Mouse (Mus musculus): ENCODE measurements around the gene Vps54. TPM values are rescaled to one million over a fixed set of nuclear protein-coding genes. Genes with fewer than 3 reads are reported as not detected.
"Not testable (repeated sequence)": the region's sequence is repeated elsewhere in the genome, so short reads cannot be mapped to it uniquely, and the experiment has no call there.

Gene Vps54
- polyA plus RNA-seq, 1 experiment from 2014 or later = 8.4 TPM

- H3K4me3 ChIP-seq (ENCODE audit: low read depth, low read length) = no peak overlapping the region
- ATAC-seq (no peak), DNase-seq (ENCODE audit: low spot score) (no peak)
- WGBS = 95% methylated on average over 3 of the region's 3 CpGs
- no peak overlapping the region for H3K4me2 ChIP-seq (ENCODE audit: low read length)
- no peaks in the 10 kb centered on the region for H3K9me3 ChIP-seq (replicated peaks; ENCODE audit: control insufficient read depth, low read length)
- H3K27me3 ChIP-seq (replicated peaks; ENCODE audit: control insufficient read depth, insufficient read depth, low read length) = no peaks in the 10 kb centered on the region
- H3K9ac ChIP-seq (ENCODE audit: low read length) = no peak overlapping the region
- no peak overlapping the region for H3K27ac ChIP-seq (ENCODE audit: low read depth, low read length)
- H3K36me3 ChIP-seq (ENCODE audit: control insufficient read depth, insufficient read depth, low read length) = peaks cover 20% of the 10 kb centered on the region
- no peaks in the 10 kb centered on the region for H3K4me1 ChIP-seq (ENCODE audit: control insufficient read depth, insufficient read depth, low read length)
Observed at GRCm38 (mm10) chr11:21265423-21265822, 26.3 kb downstream of the Vps54 start.

GRCm38 (mm10) chr11:21276151-21276550, 37.1 kb downstream of the Vps54 start:
- Histone ChIP-seq H3K4me2 (ENCODE audit: low read length) (no peak overlapping the region), H3K9ac (ENCODE audit: low read length) (no peak overlapping the region), H3K4me1 (ENCODE audit: control insufficient read depth, insufficient read depth, low read length) (no peaks in the 10 kb centered on the region), H3K4me3 (ENCODE audit: low read depth, low read length) (no peak overlapping the region), H3K9me3 (replicated peaks; ENCODE audit: control insufficient read depth, low read length) (no peaks in the 10 kb centered on the region), H3K27me3 (replicated peaks; ENCODE audit: control insufficient read depth, insufficient read depth, low read length) (no peaks in the 10 kb centered on the region), H3K36me3 (ENCODE audit: control insufficient read depth, insufficient read depth, low read length) (peaks cover 13% of the 10 kb centered on the region; the same call in 1 of the 2 replicates), H3K27ac (ENCODE audit: low read depth, low read length) (no peak overlapping the region)
- ATAC-seq = no peak
- DNase-seq (ENCODE audit: low spot score) = no peak
- WGBS = 90% methylated on average over 2 of the region's 2 CpGs

GRCm38 (mm10) chr11:21286391-21286790, 47.3 kb downstream of the Vps54 start:
- Histone ChIP-seq H3K9ac (ENCODE audit: low read length) (no peak overlapping the region), H3K4me3 (ENCODE audit: low read depth, low read length) (no peak overlapping the region), H3K27me3 (replicated peaks; ENCODE audit: control insufficient read depth, insufficient read depth, low read length) (no peaks in the 10 kb centered on the region), H3K4me1 (ENCODE audit: control insufficient read depth, insufficient read depth, low read length) (no peaks in the 10 kb centered on the region), H3K36me3 (ENCODE audit: control insufficient read depth, insufficient read depth, low read length) (no peaks in the 10 kb centered on the region), H3K9me3 (replicated peaks; ENCODE audit: control insufficient read depth, low read length) (no peaks in the 10 kb centered on the region), H3K27ac (ENCODE audit: low read depth, low read length) (no peak overlapping the region), H3K4me2 (ENCODE audit: low read length) (no peak overlapping the region)
- DNase-seq (ENCODE audit: low spot score) (no peak), ATAC-seq (no peak)
- 88% methylated on average over 3 of the region's 3 CpGs for WGBS

GRCm38 (mm10) chr11:21288153-21288552, 49.1 kb downstream of the Vps54 start:
- not testable (repeated sequence) for DNase-seq (ENCODE audit: low spot score); H3K9me3 ChIP-seq (replicated peaks; ENCODE audit: control insufficient read depth, low read length); ATAC-seq

GRCm38 (mm10) chr11:21295486-21295885, 56.4 kb downstream of the Vps54 start:
- Histone ChIP-seq H3K27me3 (replicated peaks; ENCODE audit: control insufficient read depth, insufficient read depth, low read length) (no peaks in the 10 kb centered on the region), H3K4me1 (ENCODE audit: control insufficient read depth, insufficient read depth, low read length) (no peaks in the 10 kb centered on the region), H3K4me3 (ENCODE audit: low read depth, low read length) (no peak overlapping the region), H3K9me3 (replicated peaks; ENCODE audit: control insufficient read depth, low read length) (no peaks in the 10 kb centered on the region), H3K36me3 (ENCODE audit: control insufficient read depth, insufficient read depth, low read length) (peaks cover 13% of the 10 kb centered on the region), H3K9ac (ENCODE audit: low read length) (no peak overlapping the region), H3K4me2 (ENCODE audit: low read length) (no peak overlapping the region), H3K27ac (ENCODE audit: low read depth, low read length) (no peak overlapping the region)
- no peak for DNase-seq (ENCODE audit: low spot score)
- ATAC-seq = no peak
- 90% methylated on average over 5 of the region's 5 CpGs for WGBS

More at GRCm38 (mm10) chr11:21288153-21288552, 49.1 kb downstream of the Vps54 start:
- 94% methylated on average over 2 of the region's 2 CpGs for WGBS
- H3K4me1 ChIP-seq (ENCODE audit: control insufficient read depth, insufficient read depth, low read length); H3K36me3 ChIP-seq (ENCODE audit: control insufficient read depth, insufficient read depth, low read length); H3K9ac ChIP-seq (ENCODE audit: low read length); H3K27ac ChIP-seq (ENCODE audit: low read depth, low read length); H3K4me2 ChIP-seq (ENCODE audit: low read length); H3K4me3 ChIP-seq (ENCODE audit: low read depth, low read length); H3K27me3 ChIP-seq (replicated peaks; ENCODE audit: control insufficient read depth, insufficient read depth, low read length): not testable (repeated sequence)

GRCm38 (mm10) chr11:21303619-21304018, 64.5 kb downstream of the Vps54 start:
- Histone ChIP-seq H3K4me1 (ENCODE audit: control insufficient read depth, insufficient read depth, low read length) (no peaks in the 10 kb centered on the region), H3K27ac (ENCODE audit: low read depth, low read length) (no peak overlapping the region), H3K4me3 (ENCODE audit: low read depth, low read length) (no peak overlapping the region), H3K4me2 (ENCODE audit: low read length) (no peak overlapping the region), H3K27me3 (replicated peaks; ENCODE audit: control insufficient read depth, insufficient read depth, low read length) (no peaks in the 10 kb centered on the region), H3K9me3 (replicated peaks; ENCODE audit: control insufficient read depth, low read length) (no peaks in the 10 kb centered on the region), H3K36me3 (ENCODE audit: control insufficient read depth, insufficient read depth, low read length) (peaks cover 23% of the 10 kb centered on the region), H3K9ac (ENCODE audit: low read length) (no peak overlapping the region)
- ATAC-seq (no peak), DNase-seq (ENCODE audit: low spot score) (no peak)
- 63% methylated on average over 3 of the region's 3 CpGs for WGBS

GRCm38 (mm10) chr11:21307078-21307668, 68.1 kb downstream of the Vps54 start:
- no peaks in the 10 kb centered on the region for H3K27me3 ChIP-seq (replicated peaks; ENCODE audit: control insufficient read depth, insufficient read depth, low read length)
- no peak overlapping the region for H3K4me2 ChIP-seq (ENCODE audit: low read length)
- H3K9me3 ChIP-seq (replicated peaks; ENCODE audit: control insufficient read depth, low read length) = no peaks in the 10 kb centered on the region
- WGBS = 86% methylated on average over 5 of the region's 5 CpGs
- no peak for DNase-seq (ENCODE audit: low spot score)
- H3K4me1 ChIP-seq (ENCODE audit: control insufficient read depth, insufficient read depth, low read length) = no peaks in the 10 kb centered on the region
- ATAC-seq = no peak
- H3K36me3 ChIP-seq (ENCODE audit: control insufficient read depth, insufficient read depth, low read length) = peaks cover 13% of the 10 kb centered on the region
- H3K27ac ChIP-seq (ENCODE audit: low read depth, low read length) = no peak overlapping the region
- H3K9ac ChIP-seq (ENCODE audit: low read length) = no peak overlapping the region
- no peak overlapping the region for H3K4me3 ChIP-seq (ENCODE audit: low read depth, low read length)

GRCm38 (mm10) chr11:21308119-21308518, 69.0 kb downstream of the Vps54 start:
- ATAC-seq (no peak), DNase-seq (ENCODE audit: low spot score) (no peak)
- Histone ChIP-seq H3K27me3 (replicated peaks; ENCODE audit: control insufficient read depth, insufficient read depth, low read length) (no peaks in the 10 kb centered on the region), H3K36me3 (ENCODE audit: control insufficient read depth, insufficient read depth, low read length) (peaks cover 12% of the 10 kb centered on the region), H3K4me2 (ENCODE audit: low read length) (no peak overlapping the region), H3K9ac (ENCODE audit: low read length) (no peak overlapping the region), H3K9me3 (replicated peaks; ENCODE audit: control insufficient read depth, low read length) (no peaks in the 10 kb centered on the region), H3K27ac (ENCODE audit: low read depth, low read length) (no peak overlapping the region), H3K4me1 (ENCODE audit: control insufficient read depth, insufficient read depth, low read length) (no peaks in the 10 kb centered on the region), H3K4me3 (ENCODE audit: low read depth, low read length) (no peak overlapping the region)
- 84% methylated on average over 5 of the region's 5 CpGs for WGBS

GRCm38 (mm10) chr11:21309516-21309915, 70.4 kb downstream of the Vps54 start:
- Histone ChIP-seq H3K4me2 (ENCODE audit: low read length) (no peak overlapping the region), H3K9me3 (replicated peaks; ENCODE audit: control insufficient read depth, low read length) (no peaks in the 10 kb centered on the region), H3K9ac (ENCODE audit: low read length) (no peak overlapping the region), H3K4me1 (ENCODE audit: control insufficient read depth, insufficient read depth, low read length) (no peaks in the 10 kb centered on the region), H3K4me3 (ENCODE audit: low read depth, low read length) (no peak overlapping the region), H3K36me3 (ENCODE audit: control insufficient read depth, insufficient read depth, low read length) (peaks cover 19% of the 10 kb centered on the region), H3K27ac (ENCODE audit: low read depth, low read length) (no peak overlapping the region), H3K27me3 (replicated peaks; ENCODE audit: control insufficient read depth, insufficient read depth, low read length) (no peaks in the 10 kb centered on the region)
- WGBS = 13% methylated on average over 6 of the region's 6 CpGs
- DNase-seq (ENCODE audit: low spot score) = peak; percentile 4
- ATAC-seq = no peak
